Mouse (Mus musculus) ES-E14 (cell line): ENCODE measurements around the gene Dspp.

Experiments
- HCFC1 ChIP-seq: IDR thresholded peaks from 2 replicates; pipeline ENCODE4 v1.6.1; 2012; ENCODE audit warnings: low read length, inconsistent platforms, borderline replicate concordance; ENCODE audit not compliant: insufficient read depth
- MAFK ChIP-seq: IDR thresholded peaks from 2 replicates; pipeline ENCODE4 v1.6.1; 2014; ENCODE audit warnings: mild to moderate bottlenecking, low read depth, low read length, inconsistent platforms; ENCODE audit not compliant: insufficient read depth
- ZC3H11A ChIP-seq: IDR thresholded peaks from 2 replicates; pipeline ENCODE4 v1.6.1; 2012; ENCODE audit warnings: low read depth, mild to moderate bottlenecking, inconsistent platforms, low read length, borderline replicate concordance
- ZNF384 ChIP-seq: IDR thresholded peaks from 2 replicates; pipeline ENCODE4 v1.6.1; 2012; ENCODE audit warnings: low read depth, low read length, inconsistent platforms

GRCm38 (mm10) chr5:104195086-104195485 is 24.6 kb downstream of the Dspp start:
- no peak for TF ChIP-seq HCFC1
- TF ChIP-seq ZNF384, result no peak
- no peak for TF ChIP-seq MAFK
- no peak for TF ChIP-seq ZC3H11A
